Mouse (Mus musculus): ENCODE results near the gene Ano6.

Ano6 gene

GRCm38 (mm10) chr15:95790529-95791071, at the start of gene Ano6:
TSS of gene Ano6 (plus strand) at chr15:95790843.
- peak; percentile 94 to 98 for DNase-seq

GRCm38 (mm10) chr15:95742955-95743354, 47.7 kb upstream of the Ano6 start:
- no peak for DNase-seq

GRCm38 (mm10) chr15:95743856-95744255, 46.8 kb upstream of the Ano6 start:
- no peak for DNase-seq

- DNase-seq = no peak
Measured at GRCm38 (mm10) chr15:95745346-95746106, 45.1 kb upstream of the Ano6 start.

- DNase-seq = no peak
Measured at GRCm38 (mm10) chr15:95746513-95746912, 44.1 kb upstream of the Ano6 start.

- peak in 1 of 2 experiments; percentile 21 for DNase-seq
Measured at GRCm38 (mm10) chr15:95746955-95747931, 43.4 kb upstream of the Ano6 start.

GRCm38 (mm10) chr15:95749216-95749615, 41.4 kb upstream of the Ano6 start:
- no peak for DNase-seq

GRCm38 (mm10) chr15:95750038-95750437, 40.6 kb upstream of the Ano6 start:
- DNase-seq = no peak

- peak in 1 of 2 experiments; percentile 29 for DNase-seq
Measured at GRCm38 (mm10) chr15:95751832-95752676, 38.6 kb upstream of the Ano6 start.

GRCm38 (mm10) chr15:95752677-95753019, 38.0 kb upstream of the Ano6 start:
- DNase-seq = no peak

GRCm38 (mm10) chr15:95753031-95753430, 37.6 kb upstream of the Ano6 start:
- no peak for DNase-seq

GRCm38 (mm10) chr15:95757169-95757568, 33.5 kb upstream of the Ano6 start:
- peak; percentile 80 to 92 for DNase-seq

- DNase-seq = no peak
Measured at GRCm38 (mm10) chr15:95758069-95758468, 32.6 kb upstream of the Ano6 start.

GRCm38 (mm10) chr15:95758696-95759434, 31.8 kb upstream of the Ano6 start:
- DNase-seq = no peak

GRCm38 (mm10) chr15:95759857-95760256, 30.8 kb upstream of the Ano6 start:
- no peak for DNase-seq

- no peak for DNase-seq
Measured at GRCm38 (mm10) chr15:95761420-95761819, 29.2 kb upstream of the Ano6 start.

GRCm38 (mm10) chr15:95762661-95763303, 27.9 kb upstream of the Ano6 start:
- peak; percentile 76 to 84 for DNase-seq

GRCm38 (mm10) chr15:95763464-95763863, 27.2 kb upstream of the Ano6 start:
- DNase-seq = no peak

GRCm38 (mm10) chr15:95765271-95765670, 25.4 kb upstream of the Ano6 start:
- DNase-seq = no peak

GRCm38 (mm10) chr15:95765936-95766335, 24.7 kb upstream of the Ano6 start:
- DNase-seq = no peak

GRCm38 (mm10) chr15:95767825-95768224, 22.8 kb upstream of the Ano6 start:
- DNase-seq = no peak
